Mouse (Mus musculus) MEL (cell line): ENCODE measurements at regions not wholly inside any gene's neighbourhood (a gene's known extent, or its start where the extent isn't known, plus 50 kb on each side); places are given as distances from the start of the nearest gene placed in this dataset.

Experiments used
- CTCF ChIP-seq, 3 experiments: IDR thresholded peaks in 2 of 3; conservative IDR thresholded peaks in 1 of 3; 2 replicates each; pipeline ENCODE4 v1.5.1; 2011 to 2012; ENCODE audit warnings: low read length in 3 of 3, low read depth in 2 of 3, mild to moderate bottlenecking in 2 of 3, improper control_type of control experiment in 1 of 3, inconsistent platforms in 1 of 3, mixed read lengths in 1 of 3, moderate library complexity in 1 of 3; ENCODE audit not compliant: control insufficient read depth in 1 of 3, insufficient read depth in 1 of 3, poor library complexity in 1 of 3, severe bottlenecking in 1 of 3
- EP300 ChIP-seq, 2 experiments: IDR thresholded peaks; 2 replicates each; pipeline ENCODE4 v1.6.1; 2011; ENCODE audit warnings: improper control_type of control experiment in 2 of 2, low read length in 2 of 2, low read depth in 1 of 2, mild to moderate bottlenecking in 1 of 2
- GATA1 ChIP-seq: IDR thresholded peaks from 2 replicates; pipeline ENCODE4 v1.6.1; 2011; ENCODE audit warnings: low read depth, low read length, improper control_type of control experiment
- HCFC1 ChIP-seq: IDR thresholded peaks from 2 replicates; pipeline ENCODE4 v1.6.1; 2012; ENCODE audit warnings: low read depth, mild to moderate bottlenecking, inconsistent platforms, low read length, improper control_type of control experiment, moderate library complexity
- POLR2AphosphoS2 ChIP-seq: IDR thresholded peaks from 2 replicates; pipeline ENCODE4 v1.6.1; 2011; ENCODE audit warnings: low read length, improper control_type of control experiment
- SIN3A ChIP-seq: IDR thresholded peaks from 2 replicates; pipeline ENCODE4 v1.6.1; 2012; ENCODE audit warnings: low read length, improper control_type of control experiment, inconsistent platforms
- SMC3 ChIP-seq: IDR thresholded peaks from 2 replicates; pipeline ENCODE4 v1.6.1; 2011; ENCODE audit warnings: low read depth, low read length, improper control_type of control experiment
- TAL1 ChIP-seq: IDR thresholded peaks from 2 replicates; pipeline ENCODE4 v1.6.1; 2012; ENCODE audit warnings: mild to moderate bottlenecking, inconsistent platforms, low read length, moderate library complexity, mixed read lengths
- TCF12 ChIP-seq: IDR thresholded peaks from 2 replicates; pipeline ENCODE4 v1.6.1; 2014; ENCODE audit warnings: low read depth, mild to moderate bottlenecking, inconsistent platforms, low read length, improper control_type of control experiment, moderate library complexity
- UBTF ChIP-seq: IDR thresholded peaks from 2 replicates; pipeline ENCODE4 v1.6.1; 2012; ENCODE audit warnings: low read depth, mild to moderate bottlenecking, inconsistent platforms, low read length, improper control_type of control experiment, moderate library complexity, borderline replicate concordance; ENCODE audit not compliant: insufficient read depth
- USF1 ChIP-seq: IDR thresholded peaks from 2 replicates; pipeline ENCODE4 v1.6.1; 2014; ENCODE audit warnings: low read depth, mild to moderate bottlenecking, inconsistent platforms, low read length, improper control_type of control experiment, moderate library complexity

DNA sequence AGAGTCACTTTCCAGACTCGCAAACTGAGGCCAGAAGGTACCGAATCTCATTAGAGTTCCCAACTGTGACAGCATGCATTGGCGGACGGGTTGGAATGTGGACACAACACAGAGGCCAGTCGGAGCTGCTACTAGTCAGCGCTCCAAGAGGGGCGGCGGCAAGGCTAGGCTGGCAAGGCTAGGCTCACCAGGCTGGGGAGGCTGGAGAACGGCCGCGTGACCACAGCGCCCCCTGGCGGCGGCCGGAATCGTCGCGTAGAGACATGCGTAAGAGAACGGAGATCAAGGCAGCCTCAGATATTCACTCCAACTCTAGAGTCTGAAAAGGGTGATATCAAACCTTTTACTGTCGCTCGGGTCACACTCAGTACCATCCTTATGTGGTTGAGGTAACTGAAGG lies 72.8 kb upstream of the Cdh5 start:
- TF ChIP-seq EP300 (IDR thresholded peaks at IDR 0.05; ENCODE audit: low read depth in 1 of 2, low read length in 2 of 2) (no peak), HCFC1 (no peak), CTCF (IDR thresholded peaks at IDR 0.05 in 2 of 3, conservative IDR thresholded peaks at IDR 0.05 in 1 of 3; ENCODE audit: control insufficient read depth in 1 of 3, insufficient read depth in 1 of 3, low read depth in 2 of 3, low read length in 3 of 3, poor library complexity in 1 of 3, severe bottlenecking in 1 of 3) (peak in 1 of 3 experiments; percentile 41; a peak in 3 of 6 replicates), SIN3A (no peak), USF1 (no peak), TCF12 (no peak), POLR2AphosphoS2 (no peak), TAL1 (no peak), UBTF (no peak), SMC3 (no peak), GATA1 (no peak)
